Mouse (Mus musculus) urinary bladder, postnatal 36 days (tissue): ENCODE measurements around the gene Hivep1.

ENCODE experiments used
- DNase-seq, 2 experiments: peaks; one replicate each; pipeline ENCODE4 v3.0.0; 2022; ENCODE audit warnings: low spot score in 2 of 2, mixed read lengths in 1 of 2

Hivep1 gene

GRCm38 (mm10) chr13:42051961-42052695 is at the start of gene Hivep1:
Gene Hivep1, plus strand, starts transcription at chr13:42052021.
- DNase-seq, result peak; percentile 58 to 72

GRCm38 (mm10) chr13:42015484-42016045 is 36.3 kb upstream of the Hivep1 start:
- no peak for DNase-seq

GRCm38 (mm10) chr13:42016218-42016617 is 35.6 kb upstream of the Hivep1 start:
- no peak for DNase-seq

GRCm38 (mm10) chr13:42018356-42018755 is 33.5 kb upstream of the Hivep1 start:
- DNase-seq, result no peak

- DNase-seq, result no peak
Observed at GRCm38 (mm10) chr13:42041203-42041602, 10.6 kb upstream of the Hivep1 start.

- no peak for DNase-seq
Observed at GRCm38 (mm10) chr13:42043431-42043830, 8.4 kb upstream of the Hivep1 start.

- peak; percentile 64 to 79 for DNase-seq
Observed at GRCm38 (mm10) chr13:42048991-42049773, 2.6 kb upstream of the Hivep1 start.

GRCm38 (mm10) chr13:42049774-42050125 is 2.1 kb upstream of the Hivep1 start:
- DNase-seq, result no peak

GRCm38 (mm10) chr13:42050160-42050559 is 1.7 kb upstream of the Hivep1 start:
- DNase-seq, result no peak

GRCm38 (mm10) chr13:42050880-42051201 is 980 bp upstream of the Hivep1 start:
- no peak for DNase-seq

- DNase-seq, result peak; percentile 96 to 99
Observed at GRCm38 (mm10) chr13:42051202-42051906, 467 bp upstream of the Hivep1 start.

- DNase-seq, result peak; percentile 55 to 57
Observed at GRCm38 (mm10) chr13:42052696-42053541, 1.1 kb downstream of the Hivep1 start.

- DNase-seq, result no peak
Observed at GRCm38 (mm10) chr13:42053656-42054055, 1.8 kb downstream of the Hivep1 start.

- no peak for DNase-seq
Observed at GRCm38 (mm10) chr13:42054138-42054537, 2.3 kb downstream of the Hivep1 start.

- no peak for DNase-seq
Observed at GRCm38 (mm10) chr13:42056712-42057332, 5.0 kb downstream of the Hivep1 start.

GRCm38 (mm10) chr13:42060846-42061630 is 9.2 kb downstream of the Hivep1 start:
- no peak for DNase-seq

- no peak for DNase-seq
Observed at GRCm38 (mm10) chr13:42064257-42064656, 12.4 kb downstream of the Hivep1 start.

- no peak for DNase-seq
Observed at GRCm38 (mm10) chr13:42070236-42070635, 18.4 kb downstream of the Hivep1 start.

- DNase-seq, result no peak
Observed at GRCm38 (mm10) chr13:42071011-42071410, 19.2 kb downstream of the Hivep1 start.

- no peak for DNase-seq
Observed at GRCm38 (mm10) chr13:42073285-42073684, 21.5 kb downstream of the Hivep1 start.
